ENCODE assay signal across 26 mouse cellular contexts in genomic region chr6:84376666-84377065, GRCm38 (mm10).
DNase-seq lines count a peak whose midpoint lies in the region; ATAC-seq lines count a peak whose summit lies in the region.
"Had no signal": no experiment of that assay in that cellular context is flagged by ENCODE, and none has a peak within 500 bp of the region (broad histone marks: within the 10 kb centered on the region; RNA-seq: fewer than 3 reads in every experiment).

No protein-coding gene starts in this region.

- no peaks in the 10 kb centered on the region for H3K27me3 ChIP-seq in forebrain, embryonic 12.5 days
- H3K27me3 ChIP-seq: forebrain, embryonic 15.5 days had no signal

- no peaks in the 10 kb centered on the region for H3K9me3 ChIP-seq in forebrain, embryonic 12.5 days
- H3K9me3 ChIP-seq: embryonic facial prominence, embryonic 12.5 days; forebrain, embryonic 15.5 days; heart, embryonic 13.5 days; hindbrain, embryonic 10.5 days; intestine, embryonic 15.5 days; liver, embryonic 12.5 days had no signal

- H3K4me2 ChIP-seq in forebrain, embryonic 12.5 days = no peak overlapping the region
- H3K4me2 ChIP-seq: embryonic facial prominence, embryonic 12.5 days; forebrain, embryonic 15.5 days; heart, embryonic 13.5 days; intestine, embryonic 15.5 days; liver, embryonic 12.5 days; midbrain, embryonic 11.5 days had no signal

- no peak overlapping the region for H3K9ac ChIP-seq in forebrain, embryonic 12.5 days
- H3K9ac ChIP-seq: embryonic facial prominence, embryonic 12.5 days; forebrain, embryonic 15.5 days; heart, embryonic 13.5 days; intestine, embryonic 15.5 days; liver, embryonic 12.5 days; liver, postnatal 0 days had no signal

- no peak overlapping the region for H3K27ac ChIP-seq in forebrain, embryonic 12.5 days
- H3K27ac ChIP-seq: embryonic facial prominence, embryonic 12.5 days; forebrain, embryonic 15.5 days; heart, adult 2 months; heart, embryonic 13.5 days; hindbrain, embryonic 10.5 days; intestine, embryonic 15.5 days; layer of hippocampus, adult 2 months; liver, embryonic 12.5 days had no signal

- no peaks in the 10 kb centered on the region for H3K36me3 ChIP-seq in forebrain, embryonic 12.5 days (replicated peaks)
- H3K36me3 ChIP-seq: embryonic facial prominence, embryonic 12.5 days; forebrain, embryonic 15.5 days; heart, embryonic 13.5 days; hindbrain, embryonic 10.5 days; intestine, embryonic 15.5 days; liver, embryonic 12.5 days had no signal

- peak; percentile 37 for DNase-seq in adrenal gland, postnatal 14 days
- DNase-seq in adrenal gland, adult 2 months = no peak
- DNase-seq in cerebellum, postnatal 14 days = peak; percentile 42 to 52
- no peak for DNase-seq in cerebellum, adult 11-12 months
- peak; percentile 6 for DNase-seq in right cerebral cortex, postnatal 4 days
- no peak for DNase-seq in right cerebral cortex, postnatal 25 days
- DNase-seq: embryo, embryonic 11 days; heart, adult 2 months; heart, postnatal 10 days; kidney, adult 2 months; kidney, postnatal 36 days; liver, postnatal 0 days; lung, postnatal 36 days; right cerebral cortex, adult 18-20 months; thymus, postnatal 14 days had no signal

- WGBS in forebrain, embryonic 12.5 days = 83% methylated on average over 11 of the region's 11 CpGs

- no peak for ATAC-seq in forebrain, embryonic 12.5 days (ENCODE audit: low FRiP score)
- ATAC-seq: forebrain, embryonic 15.5 days; hindbrain, embryonic 16.5 days; intestine, embryonic 15.5 days; liver, embryonic 12.5 days; liver, postnatal 0 days; midbrain, embryonic 16.5 days had no signal

- H3K4me1 ChIP-seq in forebrain, embryonic 12.5 days = no peaks in the 10 kb centered on the region
- H3K4me1 ChIP-seq: embryonic facial prominence, embryonic 12.5 days; forebrain, embryonic 15.5 days; intestine, embryonic 15.5 days; liver, embryonic 12.5 days had no signal

- no peak overlapping the region for H3K4me3 ChIP-seq in forebrain, embryonic 12.5 days (replicated peaks)
- H3K4me3 ChIP-seq: embryonic facial prominence, embryonic 12.5 days; forebrain, embryonic 15.5 days; heart, adult 2 months; heart, embryonic 13.5 days; hindbrain, embryonic 10.5 days; intestine, embryonic 15.5 days; layer of hippocampus, adult 2 months; liver, embryonic 12.5 days had no signal

Comparison
In these comparisons a context has a peak if more than half of its experiments do, and no peak if none do; other contexts are left out.
1. DNase-seq: peak in adrenal gland, postnatal 14 days (single experiment), cerebellum, postnatal 14 days (2 of 2) and right cerebral cortex, postnatal 4 days (single experiment); none in adrenal gland, adult 2 months (single experiment), cerebellum, adult 11-12 months (single experiment) and right cerebral cortex, postnatal 25 days (single experiment).